Mouse (Mus musculus) layer of hippocampus, postnatal 14 days (tissue): ENCODE data around the gene Mgmt. TPM values are rescaled to one million over a fixed set of nuclear protein-coding genes. Genes with fewer than 3 reads are reported as not detected.

Source experiments
- DNase-seq, 2 experiments: peaks; one replicate each; pipeline ENCODE4 v3.0.0; 2021 to 2022; ENCODE audit warnings: low spot score in 2 of 2, mixed read lengths in 1 of 2
- total RNA-seq, 2 experiments: library from RNA; stranded (reverse); gene quantifications; 2 replicates each; pipeline ENCODE4 v1.2.3; 2021

The Mgmt gene
- total RNA-seq, 2 experiments from 2014 or later = 0.60 to 0.90 TPM

GRCm38 (mm10) chr7:137048086-137048922 lies 153.9 kb downstream of the Mgmt start:
- no peak for DNase-seq

GRCm38 (mm10) chr7:137054343-137054742 lies 159.9 kb downstream of the Mgmt start:
- no peak for DNase-seq

DNA sequence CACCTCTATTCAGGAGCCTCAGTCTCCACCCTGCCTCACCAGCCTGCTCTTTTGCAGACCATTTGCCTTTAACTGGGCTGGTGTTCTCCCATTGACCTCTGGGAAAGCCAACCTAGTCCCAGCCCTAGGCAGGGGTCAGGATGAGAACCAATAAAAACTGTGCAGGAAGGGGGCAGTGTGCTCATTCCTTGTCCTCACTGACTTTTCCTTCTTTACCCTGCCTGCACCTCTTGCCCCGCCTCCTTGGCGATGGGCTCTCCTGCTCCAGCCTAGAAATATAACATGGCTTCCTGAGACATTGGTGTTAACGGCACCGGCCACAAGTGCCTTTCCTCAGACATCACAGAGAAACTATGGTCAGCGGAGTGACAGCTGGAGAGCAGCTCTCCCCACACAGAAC lies 161.7 kb downstream of the Mgmt start:
- no peak for DNase-seq

DNA sequence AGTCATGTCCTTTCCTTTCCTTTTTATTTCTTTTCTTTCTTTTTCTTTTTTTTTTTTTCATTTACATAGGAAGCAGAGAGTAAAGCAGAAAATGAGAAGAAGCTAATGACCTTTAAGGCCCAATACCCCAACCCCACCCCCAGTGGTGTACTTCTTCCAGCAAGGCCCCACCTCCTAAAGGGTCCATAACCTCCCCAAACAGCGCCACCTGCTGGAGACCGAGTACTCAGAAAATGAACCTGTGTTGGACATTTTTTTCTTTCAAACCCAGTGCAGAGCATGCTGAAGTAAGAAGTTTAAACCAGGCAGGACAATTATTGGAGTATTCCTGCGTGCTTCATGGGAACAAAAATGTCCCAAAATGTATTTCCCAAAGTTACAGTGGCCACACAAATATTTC lies 166.1 kb downstream of the Mgmt start:
- DNase-seq = no peak

DNA sequence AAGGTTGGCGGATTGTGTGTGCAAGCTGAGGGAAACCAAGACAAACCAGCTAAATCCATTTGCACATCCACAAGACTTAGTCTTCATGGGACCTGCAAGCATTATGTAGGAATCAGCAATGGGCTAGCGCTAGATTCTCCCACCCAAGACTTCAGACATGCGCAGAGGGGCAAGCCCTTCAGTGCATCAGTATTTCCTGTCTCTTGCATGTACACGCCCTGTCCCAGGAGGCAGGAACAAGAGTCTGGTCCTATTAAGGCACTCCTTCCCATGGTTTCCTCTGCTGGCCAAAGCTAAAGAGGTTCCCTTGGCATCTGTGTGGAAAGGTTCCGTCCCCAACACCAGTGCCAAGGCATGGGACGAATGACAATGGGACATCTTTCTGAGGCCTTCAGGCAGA lies 166.7 kb downstream of the Mgmt start:
- DNase-seq = no peak

DNA sequence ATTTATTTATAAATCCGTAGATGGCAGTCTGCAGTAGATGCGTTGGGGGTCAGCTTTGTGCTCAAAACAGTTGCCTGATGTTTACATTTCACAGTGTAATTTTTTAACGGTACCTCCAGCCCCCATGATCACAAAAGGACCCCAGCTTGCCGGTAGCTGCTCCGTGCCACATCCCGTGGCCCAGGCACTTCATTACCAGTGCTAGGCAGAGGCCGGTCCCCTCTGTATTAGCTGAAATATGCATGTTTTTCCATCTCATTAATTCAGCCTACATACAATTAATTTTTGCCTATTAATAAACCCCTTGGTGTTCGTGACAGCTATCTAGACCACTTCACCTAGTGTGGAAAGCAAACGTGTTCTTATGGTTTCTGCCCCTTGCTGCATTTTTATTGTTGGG lies 169.8 kb downstream of the Mgmt start:
- DNase-seq = no peak

DNA sequence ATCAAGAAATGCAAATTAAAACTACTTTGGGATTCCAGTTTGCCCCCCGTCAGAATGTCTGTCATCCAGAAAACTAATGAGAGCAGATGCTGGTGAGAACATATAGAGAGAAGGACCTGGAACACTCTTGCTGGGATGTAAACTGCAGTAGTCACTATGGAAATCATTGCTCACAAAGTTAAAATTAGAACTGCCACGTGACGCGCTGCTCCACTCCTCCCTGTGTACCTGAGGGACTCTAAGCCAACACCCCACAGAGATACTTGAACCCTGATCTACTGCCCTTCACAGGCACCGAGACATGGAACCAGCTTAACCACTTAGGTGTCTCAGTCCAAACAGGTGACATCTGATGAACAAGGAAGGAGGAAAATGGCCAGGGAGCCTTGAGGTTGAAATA lies 171.0 kb downstream of the Mgmt start:
- no peak for DNase-seq

GRCm38 (mm10) chr7:137066211-137066610 lies 171.8 kb downstream of the Mgmt start:
- DNase-seq = no peak

DNA sequence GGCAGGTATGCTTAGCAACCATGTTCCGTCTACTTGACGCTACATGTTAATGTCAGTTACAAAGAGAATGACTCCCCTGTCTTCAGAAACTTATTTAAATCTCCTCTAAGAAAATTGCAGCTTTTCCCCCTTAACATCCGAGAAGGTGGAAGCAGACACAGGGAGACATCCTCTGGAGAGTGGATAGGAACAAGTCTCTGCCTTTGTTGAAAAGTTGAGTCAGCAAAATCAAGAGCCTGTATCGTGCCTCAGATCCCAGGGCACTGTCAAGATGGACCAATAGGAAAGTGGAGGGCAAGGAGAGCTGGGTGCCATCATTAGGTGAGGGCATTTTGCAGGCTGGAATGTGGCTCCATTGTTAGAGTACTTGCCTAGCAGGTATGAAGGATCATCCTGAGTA lies 172.6 kb downstream of the Mgmt start:
- no peak for DNase-seq

- DNase-seq = no peak
Observed at GRCm38 (mm10) chr7:137067758-137068157, 173.3 kb downstream of the Mgmt start.

- no peak for DNase-seq
Observed at GRCm38 (mm10) chr7:137068796-137069195, 174.4 kb downstream of the Mgmt start.

DNA sequence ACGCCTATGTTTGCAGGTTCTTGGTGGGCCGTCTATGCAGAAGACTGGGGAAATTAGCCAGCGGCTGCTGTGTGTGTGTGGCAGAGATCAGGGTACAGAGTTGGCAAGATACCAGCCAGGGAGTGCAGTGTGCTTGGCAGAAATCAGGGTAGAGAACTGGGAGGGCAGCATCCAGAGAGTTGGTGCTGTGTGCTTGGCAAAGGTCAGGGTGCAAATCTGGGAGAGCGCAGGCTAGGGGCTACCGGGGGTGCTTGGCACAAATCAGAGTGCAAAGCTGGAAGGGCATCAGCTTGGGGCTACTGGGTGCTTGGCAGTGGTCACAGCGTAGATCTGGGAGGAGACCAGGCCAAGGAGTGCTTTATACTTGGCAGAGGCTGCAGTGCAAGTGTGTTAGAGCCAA lies 175.4 kb downstream of the Mgmt start:
- no peak for DNase-seq

GRCm38 (mm10) chr7:137071346-137071745 lies 176.9 kb downstream of the Mgmt start:
- DNase-seq = no peak

- DNase-seq = no peak
Observed at GRCm38 (mm10) chr7:137073878-137074277, 179.5 kb downstream of the Mgmt start.

GRCm38 (mm10) chr7:137074324-137074723 lies 179.9 kb downstream of the Mgmt start:
- no peak for DNase-seq

- DNase-seq = no peak
Observed at GRCm38 (mm10) chr7:137075301-137075700, 180.9 kb downstream of the Mgmt start.

DNA sequence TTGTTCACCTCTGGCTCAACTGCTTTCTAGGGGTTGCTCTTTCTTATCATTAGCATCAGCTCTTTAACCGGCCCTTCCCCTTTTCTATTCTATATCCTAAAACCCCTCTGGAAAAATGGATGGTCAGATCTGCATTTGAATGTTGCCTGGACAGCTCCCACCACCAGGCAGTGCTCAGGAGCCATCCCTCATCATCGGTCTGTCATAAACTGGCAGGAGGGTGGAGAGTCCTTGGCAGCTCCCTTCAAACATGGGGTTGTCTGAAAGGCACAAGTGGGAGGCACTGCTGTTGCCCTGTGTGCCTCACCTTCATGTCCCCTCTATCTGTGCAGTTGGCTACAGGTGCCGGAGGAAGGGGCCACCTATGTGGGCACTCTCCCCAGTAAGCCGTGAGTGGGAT lies 185.8 kb downstream of the Mgmt start:
- no peak for DNase-seq

- DNase-seq = no peak
Observed at GRCm38 (mm10) chr7:137082171-137082570, 187.8 kb downstream of the Mgmt start.

DNA sequence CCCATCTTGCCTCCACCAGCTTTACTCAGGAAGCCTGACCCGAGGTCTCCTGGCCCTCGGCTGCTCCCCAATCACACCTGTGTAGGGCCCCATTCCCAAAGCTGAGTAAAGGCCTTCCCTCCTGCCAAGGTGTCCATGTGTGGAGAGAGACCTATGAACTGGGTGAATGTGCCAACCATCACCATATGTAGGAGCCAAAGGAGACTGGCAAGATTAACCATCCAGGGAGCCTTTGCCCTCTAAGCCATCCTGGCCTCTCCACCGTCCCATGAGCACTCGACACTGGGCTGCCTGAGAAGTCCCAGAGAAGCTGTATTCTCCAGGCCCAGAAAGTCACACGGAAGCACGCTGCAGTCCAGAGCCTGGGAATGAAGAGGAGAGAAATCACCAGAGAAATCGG lies 190.2 kb downstream of the Mgmt start:
- no peak for DNase-seq

DNA sequence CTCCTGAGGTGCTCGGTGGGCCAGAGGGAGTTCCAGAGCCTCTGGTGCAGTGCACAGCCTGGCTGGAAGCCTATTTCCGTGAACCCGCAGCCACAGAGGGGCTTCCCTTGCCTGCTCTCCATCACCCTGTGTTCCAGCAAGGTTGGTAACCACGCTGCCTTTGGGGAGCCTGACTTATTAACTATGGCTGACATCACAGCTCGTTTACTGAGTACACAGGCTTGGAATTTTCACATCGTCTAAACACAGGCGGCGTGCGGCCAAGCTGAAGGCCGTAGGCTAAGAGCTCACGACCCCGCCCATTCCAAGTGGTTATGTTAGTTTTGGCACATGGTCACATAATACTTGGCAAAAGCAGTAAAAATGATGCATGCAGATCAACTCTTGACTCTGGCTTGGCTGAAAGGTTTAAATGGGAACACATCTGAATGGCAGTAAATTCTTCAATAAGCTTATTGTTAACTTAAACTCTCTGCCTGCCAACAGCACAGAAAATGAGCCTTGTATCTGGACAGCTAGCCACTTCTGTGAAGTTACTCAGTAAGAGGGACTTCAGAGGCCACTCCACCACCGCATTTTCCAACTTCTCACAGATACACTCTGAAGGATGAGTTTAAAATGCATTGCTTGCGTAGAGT lies 191.7 kb downstream of the Mgmt start:
- DNase-seq = peak in 1 of 2 experiments; percentile 14

- no peak for DNase-seq
Observed at GRCm38 (mm10) chr7:137087136-137087535, 192.7 kb downstream of the Mgmt start.

- DNase-seq = no peak
Observed at GRCm38 (mm10) chr7:137088141-137088540, 193.7 kb downstream of the Mgmt start.

DNA sequence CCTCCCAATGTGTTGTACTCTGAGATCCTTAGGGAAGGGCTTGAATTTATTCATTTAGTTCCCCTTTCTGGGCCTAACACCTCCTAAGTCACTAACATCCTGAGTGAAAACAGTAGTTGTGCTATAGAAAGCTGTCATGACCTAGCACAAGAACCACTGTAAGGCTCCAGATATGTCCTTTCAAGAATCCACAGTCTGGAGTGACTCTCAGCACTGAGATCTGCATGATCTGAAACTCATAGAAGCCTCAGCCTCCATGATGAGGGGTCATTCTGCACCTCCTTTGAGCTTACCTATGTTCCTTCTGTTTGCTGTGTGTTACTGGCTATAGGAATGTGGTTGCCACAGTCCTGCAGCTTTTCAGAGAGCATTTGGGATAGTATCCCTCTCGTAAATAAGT lies 200.1 kb downstream of the Mgmt start:
- no peak for DNase-seq
